Mouse (Mus musculus) hindbrain, postnatal 0 days (tissue): ENCODE data around the gene Plekhg2. TPM values are rescaled to one million over a fixed set of nuclear protein-coding genes. Genes with fewer than 3 reads are reported as not detected.

ENCODE experiments used
- ATAC-seq: fragments of 200-750 bp; cut with Nextera tagmentation; 2 replicates; pipeline ENCODE4 v1.8.0; 2017; ENCODE audit warnings: mild to moderate bottlenecking, moderate TSS enrichment, moderate library complexity
- DNase-seq: peaks from one replicate; pipeline ENCODE4 v3.0.0-alpha.2; 2015; ENCODE audit warnings: low spot score
- H3K27ac ChIP-seq: fragments of 300-500 bp; sonication (generic); 2 replicates; pipeline ENCODE4 v1.5.1; 2014; ENCODE audit warnings: mild to moderate bottlenecking
- H3K27me3 ChIP-seq: fragments of 300-500 bp; sonication (generic); 2 replicates; pipeline ENCODE4 v1.6.1; 2014; ENCODE audit warnings: low read length, mixed read lengths; ENCODE audit not compliant: insufficient read depth
- H3K36me3 ChIP-seq: fragments of 300-500 bp; sonication (generic); 2 replicates; pipeline ENCODE4 v1.6.1; 2014; ENCODE audit warnings: low read length, mixed read lengths; ENCODE audit not compliant: insufficient read depth
- H3K4me1 ChIP-seq: fragments of 300-500 bp; sonication (generic); 2 replicates; pipeline ENCODE4 v1.6.1; 2014; ENCODE audit warnings: antibody characterized with exemption, low read length, mixed read lengths; ENCODE audit not compliant: insufficient read depth
- H3K4me2 ChIP-seq: fragments of 300-500 bp; sonication (generic); 2 replicates; pipeline ENCODE4 v1.6.1; 2014; ENCODE audit warnings: low read depth, mild to moderate bottlenecking, low read length, moderate library complexity, mixed read lengths
- H3K4me3 ChIP-seq: fragments of 300-500 bp; sonication (generic); 2 replicates; pipeline ENCODE4 v1.5.1; 2014; ENCODE audit warnings: low read length
- H3K9ac ChIP-seq: fragments of 300-500 bp; sonication (generic); replicated peaks from 2 replicates; pipeline ENCODE4 v1.6.1; 2014; ENCODE audit warnings: mild to moderate bottlenecking, low read length, moderate library complexity, mixed read lengths
- H3K9me3 ChIP-seq: fragments of 300-500 bp; sonication (generic); 2 replicates; pipeline ENCODE4 v1.6.1; 2016; ENCODE audit warnings: low read length, mixed read lengths
- CTCF ChIP-seq: IDR thresholded peaks from 2 replicates; pipeline ENCODE4 v1.5.1; 2016; ENCODE audit warnings: antibody characterized with exemption, control low read depth, low read depth
- WGBS: fragments of 180-500 bp; shearing (Covaris S2); extraction: QIAGEN DNeasy Blood & Tissue Kit; methylation state at CpG from one replicate; pipeline ENCODE4 v1.1.7; 2014; 5-methylcytosine and 5-hydroxymethylcytosine counted together
- polyA plus RNA-seq: library from polyadenylated mRNA; unstranded; fragments of >200 nt; fragmentation: Nextera tagmentation; extraction: Ambion mirVana; gene quantifications from 2 replicates; pipeline ENCODE4 v1.2.1, GENCODE M21; 2015
- total RNA-seq: library from RNA; depleted of rRNA; stranded (reverse); fragments of >200 nt; gene quantifications from 2 replicates; pipeline ENCODE4 v1.2.3, GENCODE M21; 2014

Gene Plekhg2
- total and polyA plus RNA-seq, 2 experiments from 2014 or later = 9.1 to 18.6 TPM

GRCm38 (mm10) chr7:28375176-28375921 lies 3.0 kb upstream of the Plekhg2 start:
- no peak for TF ChIP-seq CTCF
- H3K27me3 ChIP-seq = no peaks in the 10 kb centered on the region
- DNase-seq (peak; percentile 88), ATAC-seq (peak; percentile 60)
- H3K9me3 ChIP-seq = no peaks in the 10 kb centered on the region
- peaks cover 19% of the 10 kb centered on the region for H3K4me1 ChIP-seq
- peak overlapping the region; percentile 43 for H3K9ac ChIP-seq
- H3K4me2 ChIP-seq = peak overlapping the region; percentile 66
- H3K27ac ChIP-seq = peak overlapping the region; percentile 81
- H3K4me3 ChIP-seq = peak overlapping the region; percentile 39
- H3K36me3 ChIP-seq = no peaks in the 10 kb centered on the region
- 2% methylated on average over 35 of the region's 36 CpGs for WGBS

GRCm38 (mm10) chr7:28374647-28375046 lies 2.2 kb upstream of the Plekhg2 start:
- no peak overlapping the region for H3K4me2 ChIP-seq
- no peaks in the 10 kb centered on the region for H3K27me3 ChIP-seq
- H3K36me3 ChIP-seq = no peaks in the 10 kb centered on the region
- 71% methylated on average over 10 of the region's 10 CpGs for WGBS
- no peak overlapping the region for H3K4me3 ChIP-seq
- DNase-seq = no peak
- no peak overlapping the region for H3K9ac ChIP-seq
- TF ChIP-seq CTCF = no peak
- 0 out of 2 replicates have a peak overlapping the region, but pooled peaks have one; percentile 81 for H3K27ac ChIP-seq
- H3K9me3 ChIP-seq = no peaks in the 10 kb centered on the region
- peaks cover 19% of the 10 kb centered on the region for H3K4me1 ChIP-seq
- no peak for ATAC-seq

DNA sequence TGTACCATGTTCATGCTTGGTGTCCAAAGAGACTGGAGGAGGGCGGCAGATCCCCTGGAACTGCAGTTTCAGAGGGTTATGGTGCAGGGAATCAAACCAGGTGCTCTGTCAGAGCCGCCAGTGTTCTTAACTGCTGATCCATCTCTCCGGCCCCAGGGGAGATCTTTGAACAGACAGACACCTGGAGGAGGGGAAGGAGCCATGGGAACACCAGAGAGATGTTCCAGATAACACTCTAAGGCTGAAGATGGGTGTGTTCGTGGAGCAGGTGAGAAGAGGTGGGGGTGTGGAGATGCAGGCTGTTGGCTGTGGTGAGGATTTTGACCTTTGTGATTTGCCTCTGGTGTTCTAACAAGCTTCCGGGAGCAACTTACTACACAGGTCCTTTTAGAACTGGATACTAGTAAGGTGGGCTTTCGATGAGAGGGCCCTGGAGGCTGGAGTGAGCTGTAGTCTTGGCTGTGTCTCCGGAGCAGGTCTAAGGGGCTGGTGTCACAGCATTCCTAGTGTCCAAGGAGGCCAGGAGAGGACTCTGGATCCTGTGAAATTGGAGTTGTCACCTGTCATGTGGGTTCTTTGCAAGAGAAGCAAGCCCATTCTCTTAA lies 1.6 kb upstream of the Plekhg2 start:
- Histone ChIP-seq H3K27me3 (no peaks in the 10 kb centered on the region), H3K27ac (no peak overlapping the region), H3K4me1 (peaks cover 19% of the 10 kb centered on the region), H3K4me3 (no peak overlapping the region), H3K4me2 (no peak overlapping the region), H3K9me3 (no peaks in the 10 kb centered on the region), H3K36me3 (no peaks in the 10 kb centered on the region), H3K9ac (no peak overlapping the region)
- DNase-seq (no peak), ATAC-seq (no peak)
- WGBS = 88% methylated on average over 7 of the region's 7 CpGs
- TF ChIP-seq CTCF = no peak

GRCm38 (mm10) chr7:28373131-28373581 lies 757 bp upstream of the Plekhg2 start:
- Histone ChIP-seq H3K4me1 (peaks cover 16% of the 10 kb centered on the region), H3K9me3 (no peaks in the 10 kb centered on the region), H3K4me3 (peak overlapping the region; percentile 48), H3K27me3 (no peaks in the 10 kb centered on the region), H3K27ac (peak overlapping the region; percentile 65), H3K36me3 (no peaks in the 10 kb centered on the region), H3K4me2 (peak overlapping the region; percentile 99), H3K9ac (peak overlapping the region; percentile 13; the same call in 1 of the 2 replicates)
- DNase-seq = peak; percentile 94
- peak; percentile 36 for ATAC-seq
- under 1% methylated on average over 9 of the region's 9 CpGs for WGBS
- TF ChIP-seq CTCF = peak; percentile 78

DNA sequence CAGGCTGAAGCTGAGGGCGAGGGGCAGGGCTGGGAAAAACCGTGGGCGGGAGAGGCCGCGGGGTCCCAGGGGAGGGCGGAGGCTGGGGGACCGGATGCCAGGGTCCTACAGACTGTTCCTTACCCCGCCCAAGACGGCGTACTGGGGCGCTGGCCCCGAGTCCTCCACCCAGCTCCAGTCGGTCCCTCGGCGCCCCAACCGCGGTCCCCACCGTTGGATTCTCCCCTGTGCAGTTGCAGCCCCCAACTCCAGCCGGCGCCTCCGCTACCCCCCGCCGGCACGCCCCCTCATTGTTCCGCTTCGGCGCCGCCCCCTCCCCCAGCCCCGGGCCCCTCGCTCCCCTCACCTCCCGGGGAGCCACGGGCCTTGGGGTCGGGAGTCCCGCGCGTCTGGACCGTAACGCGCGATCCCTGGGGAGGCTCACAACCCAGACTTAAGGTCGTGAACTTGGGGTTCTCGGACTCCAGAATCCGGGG lies 847 bp downstream of the Plekhg2 start:
- peaks cover 12% of the 10 kb centered on the region; the same call in 1 of the 2 replicates for H3K4me1 ChIP-seq
- peak overlapping the region; percentile 48 for H3K4me3 ChIP-seq
- WGBS = 1% methylated on average over 40 of the region's 43 CpGs
- H3K27ac ChIP-seq = peak overlapping the region; percentile 65
- no peaks in the 10 kb centered on the region for H3K9me3 ChIP-seq
- TF ChIP-seq CTCF = no peak
- peak; percentile 46 for DNase-seq
- H3K4me2 ChIP-seq = peak overlapping the region; percentile 99
- ATAC-seq = no peak
- peak overlapping the region; percentile 75 for H3K9ac ChIP-seq
- H3K36me3 ChIP-seq = no peaks in the 10 kb centered on the region
- H3K27me3 ChIP-seq = no peaks in the 10 kb centered on the region

DNA sequence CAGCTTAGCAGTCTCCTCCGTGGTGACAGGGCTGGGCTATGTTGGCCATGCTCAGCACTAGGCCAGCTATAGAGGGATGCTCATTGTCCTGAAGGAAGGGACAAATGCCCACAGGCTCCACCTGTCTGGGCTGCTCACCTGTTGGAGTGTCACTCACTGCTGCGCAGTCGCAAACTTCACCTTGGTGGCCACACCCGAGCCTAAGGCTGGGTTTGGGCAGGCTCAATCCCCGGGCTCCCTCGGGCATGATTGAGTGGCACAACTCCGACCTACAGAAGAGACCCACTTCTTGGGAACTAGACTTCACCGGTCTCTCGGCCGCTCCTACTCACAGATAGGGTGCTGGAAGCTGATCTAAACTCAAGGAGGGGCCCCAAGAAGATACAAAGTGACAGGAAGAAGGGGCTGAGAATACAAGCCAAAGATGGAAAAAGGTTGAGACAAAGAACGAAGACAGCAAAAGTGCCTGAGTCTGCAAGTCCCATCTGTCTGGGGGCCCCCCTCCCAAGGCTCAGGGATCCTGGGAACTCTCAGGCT lies 1.4 kb downstream of the Plekhg2 start:
- H3K4me2 ChIP-seq = peak overlapping the region; percentile 99
- H3K27ac ChIP-seq = peak overlapping the region; percentile 65
- H3K9me3 ChIP-seq = no peaks in the 10 kb centered on the region
- DNase-seq = no peak
- no peaks in the 10 kb centered on the region for H3K36me3 ChIP-seq
- ATAC-seq = no peak
- H3K9ac ChIP-seq = peak overlapping the region; percentile 75
- no peaks in the 10 kb centered on the region for H3K27me3 ChIP-seq
- no peak for TF ChIP-seq CTCF
- peaks cover 7% of the 10 kb centered on the region; the same call in 1 of the 2 replicates for H3K4me1 ChIP-seq
- WGBS = 7% methylated on average over 11 of the region's 11 CpGs
- peak overlapping the region; percentile 48 for H3K4me3 ChIP-seq
